Mouse (Mus musculus) ES-E14 (cell line): ENCODE measurements at regions not wholly inside any gene's neighbourhood (a gene's known extent, or its start where the extent isn't known, plus 50 kb on each side); places are given as distances from the start of the nearest gene placed in this dataset.

Experiments
- CHD2 ChIP-seq: IDR thresholded peaks from 2 replicates; pipeline ENCODE4 v1.6.1; 2014; ENCODE audit warnings: mild to moderate bottlenecking, low read depth, low read length, inconsistent platforms
- HCFC1 ChIP-seq: IDR thresholded peaks from 2 replicates; pipeline ENCODE4 v1.6.1; 2012; ENCODE audit warnings: low read length, inconsistent platforms, borderline replicate concordance; ENCODE audit not compliant: insufficient read depth
- MAFK ChIP-seq: IDR thresholded peaks from 2 replicates; pipeline ENCODE4 v1.6.1; 2014; ENCODE audit warnings: mild to moderate bottlenecking, low read depth, low read length, inconsistent platforms; ENCODE audit not compliant: insufficient read depth
- ZC3H11A ChIP-seq: IDR thresholded peaks from 2 replicates; pipeline ENCODE4 v1.6.1; 2012; ENCODE audit warnings: low read depth, mild to moderate bottlenecking, inconsistent platforms, low read length, borderline replicate concordance
- ZNF384 ChIP-seq: IDR thresholded peaks from 2 replicates; pipeline ENCODE4 v1.6.1; 2012; ENCODE audit warnings: low read depth, low read length, inconsistent platforms

DNA sequence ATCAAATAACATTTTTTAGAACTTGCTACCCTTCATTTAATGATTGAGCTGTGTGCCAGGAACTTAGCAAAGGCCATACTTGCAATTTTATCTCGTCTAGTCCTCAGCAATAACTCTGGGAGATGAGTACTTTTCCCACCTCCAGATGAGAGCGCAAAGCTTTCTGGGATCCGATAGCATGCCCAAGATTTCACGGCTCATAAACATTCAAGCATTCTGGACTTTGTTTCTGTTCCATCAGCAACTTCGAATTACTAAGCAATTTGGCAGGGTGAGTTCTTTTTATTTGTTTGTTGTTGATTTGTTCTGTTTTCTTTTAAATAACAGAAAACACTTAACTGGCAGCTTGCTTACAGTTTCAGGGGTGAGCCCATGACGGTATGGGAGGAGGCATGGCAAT, 224.6 kb upstream of the Bmper start:
- no peak for TF ChIP-seq CHD2
- TF ChIP-seq ZNF384: no peak
- TF ChIP-seq ZC3H11A: no peak
- TF ChIP-seq HCFC1: no peak
- TF ChIP-seq MAFK: no peak
